Mouse (Mus musculus): Measurements from ENCODE around the gene Klhdc7a. TPM values are rescaled to one million over a fixed set of nuclear protein-coding genes. Genes with fewer than 3 reads are reported as not detected.
A peak's percentile ranks its signal among the peaks of the same experiment; 100 is the strongest.

The Klhdc7a gene
- total RNA-seq, 4 experiments from 2014 or later, result 8.2 to 10.8 (median 9.0) TPM

GRCm38 (mm10) chr4:139960724-139961315 is 7.0 kb downstream of the Klhdc7a start:
- no peak for DNase-seq (ENCODE audit: low spot score in 2 of 2)

GRCm38 (mm10) chr4:139960086-139960713 is 7.6 kb downstream of the Klhdc7a start:
- DNase-seq (ENCODE audit: low spot score in 2 of 2), result no peak

GRCm38 (mm10) chr4:139959188-139959587 is 8.6 kb downstream of the Klhdc7a start:
- DNase-seq (ENCODE audit: low spot score in 2 of 2), result no peak

DNA sequence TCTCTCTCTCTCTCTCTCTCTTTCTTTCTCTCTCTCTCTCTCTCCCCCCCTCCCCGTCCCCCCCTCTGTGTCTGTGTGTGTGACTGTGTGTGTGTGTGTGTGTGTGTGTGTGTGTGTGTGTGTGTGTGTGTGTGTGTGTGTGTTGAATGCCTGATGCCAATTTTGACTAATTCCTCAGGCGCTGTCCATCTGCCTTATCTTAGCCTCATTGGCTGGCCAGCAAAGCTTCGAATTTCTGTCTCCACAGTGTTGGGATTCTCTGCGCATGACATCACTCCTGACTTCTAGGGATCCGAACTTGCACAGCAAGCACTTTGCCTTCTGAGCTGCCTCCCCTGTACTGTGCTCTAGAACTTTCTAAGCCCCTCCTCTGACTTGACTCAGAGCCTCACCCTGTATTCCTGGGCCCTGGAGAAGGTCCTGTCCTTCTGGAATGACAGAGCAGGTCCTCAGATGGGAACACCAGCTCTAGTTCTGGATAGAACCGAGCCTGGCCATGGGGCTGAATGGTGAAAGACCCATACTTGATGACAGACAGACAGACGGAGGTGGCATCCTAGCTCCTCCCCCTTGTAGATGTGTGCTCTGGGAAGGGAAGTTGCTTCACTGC is 16.8 kb downstream of the Klhdc7a start:
- no peak for DNase-seq (ENCODE audit: low spot score in 2 of 2)

DNA sequence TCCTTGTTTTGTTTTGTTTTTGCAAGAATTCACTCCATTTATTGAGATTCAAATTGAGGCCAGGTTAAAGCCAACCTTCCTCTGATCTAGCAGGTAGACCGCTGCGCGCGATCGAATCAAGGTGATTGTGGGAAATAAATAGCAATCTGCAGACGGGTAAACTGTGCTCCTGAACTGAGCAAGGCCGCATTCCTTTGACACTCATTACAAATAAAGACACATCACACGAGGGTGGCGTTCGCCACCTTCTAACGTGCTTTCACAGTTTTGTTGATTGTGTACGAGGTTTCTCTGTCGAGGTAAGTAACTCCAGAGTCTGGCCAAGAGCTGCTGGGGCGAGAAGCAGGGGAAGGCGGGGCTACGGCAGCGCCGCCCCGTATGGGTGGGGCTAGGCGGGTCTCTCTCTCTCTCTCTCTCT is 17.4 kb downstream of the Klhdc7a start:
- DNase-seq (ENCODE audit: low spot score in 2 of 2), result no peak

DNA sequence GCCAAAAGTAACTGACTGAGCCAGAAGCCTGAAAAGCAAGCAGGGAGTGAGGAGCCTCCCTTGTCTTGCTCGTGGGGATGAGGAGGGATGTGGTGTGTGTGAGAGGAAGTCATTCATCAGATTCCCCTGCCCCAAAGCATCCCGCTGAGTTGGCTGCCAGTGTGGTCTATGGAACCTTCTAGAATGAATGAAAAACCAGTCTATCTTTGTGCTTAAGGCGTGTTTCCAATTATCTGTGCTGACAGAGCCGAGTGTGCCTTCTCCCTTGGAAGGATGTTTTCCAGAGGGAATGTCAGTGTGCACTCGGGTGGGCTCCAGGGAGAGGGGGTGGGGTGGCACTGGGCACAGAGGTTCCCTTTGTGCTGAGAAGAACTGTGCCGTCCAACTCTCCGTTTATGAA is 19.2 kb downstream of the Klhdc7a start:
- no peak for DNase-seq (ENCODE audit: low spot score in 2 of 2)

- DNase-seq (ENCODE audit: low spot score in 2 of 2), result no peak
Observed at GRCm38 (mm10) chr4:139947341-139947740, 20.5 kb downstream of the Klhdc7a start.

DNA sequence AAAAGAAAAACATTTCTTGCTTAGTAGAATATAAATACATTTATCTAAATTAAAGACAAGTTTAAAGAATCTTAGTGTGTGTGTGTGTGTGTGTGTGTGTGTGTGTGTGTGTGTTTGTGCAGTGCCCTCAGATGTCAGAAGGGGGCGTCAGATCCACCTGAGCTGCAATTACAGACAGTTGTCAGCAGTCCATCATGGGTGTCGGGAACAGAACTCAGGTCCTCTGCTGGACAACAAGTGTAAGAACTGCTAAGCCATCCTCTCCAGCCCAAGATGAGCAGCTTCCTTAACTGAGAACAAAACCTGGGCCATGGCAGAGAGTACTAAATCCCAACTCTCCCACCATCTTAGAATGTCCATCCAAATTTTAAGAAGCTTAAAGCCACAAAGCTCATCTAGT is 26.0 kb downstream of the Klhdc7a start:
- no peak for DNase-seq (ENCODE audit: low spot score in 2 of 2)

DNA sequence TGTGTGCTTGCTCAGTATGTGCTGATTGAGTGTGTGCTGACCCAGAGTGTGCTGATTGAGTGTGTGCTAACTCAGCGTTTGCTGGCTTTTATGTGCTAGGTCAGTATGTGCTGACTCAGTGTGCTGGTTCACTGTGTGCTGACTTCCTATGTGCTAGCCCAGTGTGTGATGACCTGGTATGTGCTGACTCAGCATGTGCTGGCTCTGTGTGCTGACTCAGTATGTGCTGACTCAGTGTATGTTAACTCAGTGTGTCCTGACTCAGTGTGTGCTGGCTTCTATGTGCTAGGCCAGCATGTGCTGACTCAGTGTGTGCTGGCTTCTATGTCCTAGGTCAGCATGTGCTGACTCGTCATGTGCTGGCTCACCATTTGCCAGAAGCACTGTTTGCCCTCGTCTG is 32.3 kb downstream of the Klhdc7a start:
- DNase-seq (ENCODE audit: low spot score in 2 of 2), result no peak

- peak; percentile 65 to 77 for DNase-seq (ENCODE audit: low spot score in 2 of 2)
Observed at GRCm38 (mm10) chr4:139932970-139933801, 34.6 kb downstream of the Klhdc7a start.

DNA sequence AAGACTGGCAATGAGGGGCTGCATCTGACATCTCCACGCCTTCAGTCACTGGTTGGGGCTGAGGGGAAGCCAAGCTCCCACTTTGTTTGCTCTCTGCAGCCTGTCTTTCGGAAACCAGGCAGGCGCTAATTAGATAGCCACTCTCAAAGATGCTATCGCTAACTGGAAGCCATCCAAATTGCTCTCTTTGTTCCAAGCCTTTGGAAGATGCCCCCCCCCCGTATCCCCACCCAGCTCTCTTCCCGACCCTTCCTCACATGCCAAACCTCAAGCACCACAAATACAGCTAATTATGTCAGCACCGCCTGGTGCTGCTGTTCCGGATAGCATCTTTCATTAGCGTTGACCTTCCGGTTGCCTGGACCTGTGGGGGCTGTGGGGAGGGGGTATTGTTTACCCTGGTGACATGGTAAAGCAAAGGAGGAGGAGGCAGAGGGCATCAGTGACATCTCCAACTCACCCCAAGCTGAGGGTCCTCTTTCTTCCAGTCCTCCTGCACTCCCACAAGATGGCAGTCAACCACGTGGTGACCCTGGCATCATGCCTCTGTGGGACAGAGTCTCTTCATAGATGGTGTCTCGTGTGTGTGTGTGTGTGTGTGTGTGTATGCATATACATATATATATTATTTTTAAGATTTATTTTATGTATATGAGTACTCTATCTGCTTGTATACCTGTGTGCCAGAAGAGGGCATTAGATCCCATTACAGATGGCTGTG is 35.9 kb downstream of the Klhdc7a start:
- no peak for DNase-seq (ENCODE audit: low spot score in 2 of 2)

DNA sequence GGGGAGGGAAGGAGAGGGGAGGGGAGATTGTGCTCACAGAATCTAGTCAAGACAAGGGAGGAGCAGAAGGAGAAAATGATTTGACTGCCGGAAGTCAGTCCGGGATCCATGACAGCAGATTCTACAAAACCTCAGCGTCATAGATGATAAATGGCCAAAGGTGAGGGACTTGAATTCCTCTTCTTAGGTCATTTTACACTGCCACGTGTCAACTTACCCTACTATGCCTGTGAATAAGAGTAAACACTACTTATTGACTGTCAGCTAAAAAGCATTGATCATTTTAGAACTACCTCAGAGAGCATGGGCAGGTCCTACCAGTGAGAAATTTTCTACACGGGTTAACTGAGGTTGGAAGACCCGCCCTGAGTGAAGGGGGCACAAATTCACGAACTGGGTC is 36.9 kb downstream of the Klhdc7a start:
- no peak for DNase-seq (ENCODE audit: low spot score in 2 of 2)

DNA sequence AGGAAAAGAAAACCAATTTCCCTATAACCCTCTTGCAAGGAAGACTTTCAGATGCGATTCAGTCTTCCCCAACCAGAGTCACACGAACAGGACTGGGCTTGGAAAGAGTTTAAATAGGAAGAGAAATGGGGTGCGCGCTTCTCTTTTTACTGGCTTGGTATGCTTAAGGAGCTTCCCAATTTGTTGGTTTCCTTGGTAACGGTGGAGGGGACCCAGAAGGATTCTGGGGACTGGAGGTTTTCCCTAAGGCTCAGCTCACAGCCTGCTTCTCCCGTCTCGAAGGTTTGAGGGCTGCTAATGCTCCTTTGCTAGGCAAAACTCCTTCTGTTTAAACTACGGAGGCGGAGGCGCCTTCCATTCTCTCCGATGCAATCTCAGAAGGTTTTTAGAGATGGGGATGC is 41.7 kb downstream of the Klhdc7a start:
- DNase-seq (ENCODE audit: low spot score in 2 of 2), result peak; percentile 66 to 68

DNA sequence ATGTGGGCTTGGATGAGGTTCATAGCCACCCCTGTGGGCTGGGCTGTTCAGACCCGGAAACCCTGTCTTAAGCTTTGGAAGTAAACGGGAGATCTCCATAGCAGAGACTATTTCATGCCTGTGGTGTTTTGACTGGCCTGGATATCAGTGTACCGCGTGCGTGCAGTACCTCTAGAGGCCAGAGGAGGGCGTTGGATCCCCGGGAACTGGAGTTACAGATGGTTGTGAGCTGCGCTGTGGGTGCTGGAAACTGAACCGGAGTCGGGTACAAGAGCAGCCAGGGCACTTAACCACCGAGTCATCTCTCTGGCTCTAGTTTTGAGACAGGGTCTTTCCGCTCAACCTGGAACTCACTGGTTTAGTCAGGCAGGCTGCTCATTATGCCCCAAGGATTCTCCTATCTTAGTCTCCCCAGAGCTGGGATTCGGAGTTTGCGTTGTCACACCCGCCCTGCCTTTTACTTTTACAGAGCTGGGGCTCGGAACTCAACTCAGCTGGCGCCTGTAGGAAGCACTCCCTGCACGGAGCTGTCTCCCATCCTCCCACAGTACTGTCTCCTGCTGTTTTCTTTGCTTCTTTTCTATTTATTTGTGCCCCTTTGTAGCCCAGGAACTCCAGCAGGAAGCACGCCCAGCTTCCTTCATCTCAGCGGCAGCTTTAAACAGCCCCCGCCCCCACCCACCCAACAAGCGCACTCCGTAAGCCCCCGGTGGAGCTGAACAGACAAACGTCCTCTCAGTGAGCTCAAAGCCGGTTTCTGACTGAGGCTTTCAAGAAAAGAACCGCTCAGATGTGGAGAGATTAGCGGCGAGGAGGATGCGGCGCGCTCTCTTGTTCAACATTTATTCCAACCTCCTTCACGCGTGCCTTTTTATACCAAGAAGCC is 42.3 kb downstream of the Klhdc7a start:
- no peak for DNase-seq (ENCODE audit: low spot score in 2 of 2)

DNA sequence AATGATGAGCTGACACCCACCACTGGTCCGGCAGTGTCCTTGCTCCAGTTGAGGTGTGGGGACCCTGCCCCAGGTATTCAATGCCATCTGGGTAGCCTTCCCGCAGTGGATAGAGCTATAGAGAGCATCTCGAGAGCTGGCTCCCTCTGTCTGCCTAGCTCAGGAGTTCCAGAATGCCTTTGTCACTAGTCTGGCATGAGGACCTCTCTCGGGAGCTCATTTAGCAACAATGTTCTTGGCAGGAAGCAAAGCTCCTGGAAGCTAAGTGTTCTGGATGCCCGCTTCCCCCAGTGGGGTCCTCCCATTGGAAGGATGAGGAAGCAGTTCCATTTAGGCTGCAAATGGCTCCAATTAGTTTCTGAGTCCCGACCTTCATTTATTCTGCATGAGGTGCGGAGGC is 51.1 kb downstream of the Klhdc7a start:
- DNase-seq (ENCODE audit: low spot score in 2 of 2), result no peak

Small RNAs within 50 kb of the gene (microRNA-seq; reads per million reads assigned to microRNA genes)
- gene Mir2139, result 0 reads per million in 2 experiments

Other genes starting within 250 kb of the Klhdc7a start
- gene Pax7, start 134.5 kb downstream of the Klhdc7a start, total RNA-seq (2022), result under 1 TPM in 1 of 4 experiments, not detected in 3; 0.04 TPM

All from layer of hippocampus, adult 8-10 months (tissue).